Mouse (Mus musculus) kidney, postnatal 25 days (tissue): ENCODE data around the gene Trnp1.

ENCODE experiments used
- DNase-seq, 2 experiments: peaks; one replicate each; pipeline ENCODE4 v3.0.0; 2021; ENCODE audit warnings: mixed read lengths in 2 of 2

Trnp1 gene

GRCm38 (mm10) chr4:133460006-133460405, 38.3 kb downstream of the Trnp1 start:
- DNase-seq: no peak

GRCm38 (mm10) chr4:133458044-133458443, 40.3 kb downstream of the Trnp1 start:
- no peak for DNase-seq

- no peak for DNase-seq
These were observed 45.9 kb downstream of the Trnp1 start for GRCm38 (mm10) chr4:133452433-133452832.

- DNase-seq: peak; percentile 78 to 93
These were observed 46.8 kb downstream of the Trnp1 start for GRCm38 (mm10) chr4:133451536-133451935.

GRCm38 (mm10) chr4:133449726-133450125, 48.6 kb downstream of the Trnp1 start:
- DNase-seq: peak in 1 of 2 experiments; percentile 69

- no peak for DNase-seq
These were observed 49.5 kb downstream of the Trnp1 start for GRCm38 (mm10) chr4:133448708-133449388.

- DNase-seq: no peak
These were observed 50.4 kb downstream of the Trnp1 start for GRCm38 (mm10) chr4:133447967-133448366.

- no peak for DNase-seq
These were observed 51.0 kb downstream of the Trnp1 start for GRCm38 (mm10) chr4:133447366-133447765.

GRCm38 (mm10) chr4:133445727-133446126, 52.6 kb downstream of the Trnp1 start:
- no peak for DNase-seq

- no peak for DNase-seq
These were observed 55.3 kb downstream of the Trnp1 start for GRCm38 (mm10) chr4:133443085-133443484.

GRCm38 (mm10) chr4:133442194-133442593, 56.2 kb downstream of the Trnp1 start:
- DNase-seq: no peak
